Mouse (Mus musculus) thymus, adult 2 months (tissue): Measurements from ENCODE around the gene Prss16. TPM values are rescaled to one million over a fixed set of nuclear protein-coding genes. Genes with fewer than 3 reads are reported as not detected.
"Not testable (repeated sequence)": the region's sequence is repeated elsewhere in the genome, so short reads cannot be mapped to it uniquely, and the experiment has no call there.

Source experiments
- DNase-seq: peaks from one replicate; pipeline ENCODE4 v3.0.0; 2021
- H3K27ac ChIP-seq: fragments of 200-500 bp; 2 replicates; pipeline ENCODE4 v1.5.1; 2012; ENCODE audit warnings: low read length, control low read depth; ENCODE audit not compliant: control insufficient read depth, insufficient read depth
- H3K27me3 ChIP-seq: fragments of 200-500 bp; 2 replicates; pipeline ENCODE4 v1.6.1; 2012; ENCODE audit warnings: mild to moderate bottlenecking, low read length, moderate library complexity, mixed read lengths; ENCODE audit not compliant: control insufficient read depth, insufficient read depth
- H3K36me3 ChIP-seq: fragments of 200-500 bp; 2 replicates; pipeline ENCODE4 v1.6.1; 2012; ENCODE audit warnings: mild to moderate bottlenecking, low read length, moderate library complexity; ENCODE audit not compliant: control insufficient read depth, insufficient read depth
- H3K4me1 ChIP-seq: fragments of 200-500 bp; replicated peaks from 2 replicates; pipeline ENCODE4 v1.6.1; 2012; ENCODE audit warnings: low read length; ENCODE audit not compliant: control insufficient read depth, insufficient read depth
- H3K4me3 ChIP-seq: fragments of 200-500 bp; 2 replicates; pipeline ENCODE4 v1.5.1; 2012; ENCODE audit warnings: mild to moderate bottlenecking, low read length, control low read depth, moderate library complexity; ENCODE audit not compliant: control insufficient read depth, insufficient read depth
- CTCF ChIP-seq: fragments of 200-500 bp; IDR thresholded peaks from 2 replicates; pipeline ENCODE4 v1.5.1; 2012; ENCODE audit warnings: mild to moderate bottlenecking, control low read depth, low read length, moderate library complexity, borderline replicate concordance; ENCODE audit not compliant: control insufficient read depth, poor library complexity, insufficient read depth; ENCODE audit errors: extremely low read depth
- POLR2A ChIP-seq: fragments of 200-500 bp; IDR thresholded peaks from 2 replicates; pipeline ENCODE4 v1.6.1; 2012; ENCODE audit warnings: mild to moderate bottlenecking, low read length, control low read depth, moderate library complexity; ENCODE audit not compliant: control insufficient read depth, poor library complexity, insufficient read depth; ENCODE audit errors: extremely low read depth
- WGBS: fragments of 180-500 bp; shearing (Covaris S2); methylation state at CpG from one replicate; pipeline ENCODE4 v1.1.7; 2018; 5-methylcytosine and 5-hydroxymethylcytosine counted together
- polyA plus RNA-seq: library from polyadenylated mRNA; depleted of rRNA; stranded (reverse); fragments of >200 nt; gene quantifications from 2 replicates; pipeline ENCODE4 v1.2.3, GENCODE M21; 2012

Gene Prss16
- polyA plus RNA-seq, 1 experiment: 1,004 TPM

- Histone ChIP-seq H3K27ac (no peak overlapping the region), H3K36me3 (no peaks in the 10 kb centered on the region), H3K4me3 (no peak overlapping the region), H3K27me3 (no peaks in the 10 kb centered on the region), H3K4me1 (peaks cover 10% of the 10 kb centered on the region)
- TF ChIP-seq CTCF: no peak
- no peak for TF ChIP-seq POLR2A
- DNase-seq: no peak
- WGBS: 34% methylated on average over 2 of the region's 2 CpGs
These were observed 35.8 kb upstream of the Prss16 start for GRCm38 (mm10) chr13:22045311-22045710.

GRCm38 (mm10) chr13:22044432-22045155 is 35.1 kb upstream of the Prss16 start:
- TF ChIP-seq POLR2A (no peak), CTCF (no peak)
- Histone ChIP-seq H3K36me3 (no peaks in the 10 kb centered on the region), H3K27me3 (no peaks in the 10 kb centered on the region), H3K4me1 (peaks cover 7% of the 10 kb centered on the region), H3K4me3 (no peak overlapping the region), H3K27ac (no peak overlapping the region)
- DNase-seq: no peak
- WGBS: 96% methylated on average over 6 of the region's 6 CpGs

GRCm38 (mm10) chr13:22043503-22044431 is 34.2 kb upstream of the Prss16 start:
- peak overlapping the region; percentile 90 for H3K27ac ChIP-seq
- peaks cover 5% of the 10 kb centered on the region for H3K4me1 ChIP-seq
- WGBS: 0% methylated on average over 14 of the region's 14 CpGs
- no peaks in the 10 kb centered on the region for H3K36me3 ChIP-seq
- no peak for TF ChIP-seq CTCF
- TF ChIP-seq POLR2A: peak; percentile 13; the same call in 1 of the 2 replicates
- DNase-seq: no peak
- H3K4me3 ChIP-seq: peak overlapping the region; percentile 58
- no peaks in the 10 kb centered on the region for H3K27me3 ChIP-seq

DNA sequence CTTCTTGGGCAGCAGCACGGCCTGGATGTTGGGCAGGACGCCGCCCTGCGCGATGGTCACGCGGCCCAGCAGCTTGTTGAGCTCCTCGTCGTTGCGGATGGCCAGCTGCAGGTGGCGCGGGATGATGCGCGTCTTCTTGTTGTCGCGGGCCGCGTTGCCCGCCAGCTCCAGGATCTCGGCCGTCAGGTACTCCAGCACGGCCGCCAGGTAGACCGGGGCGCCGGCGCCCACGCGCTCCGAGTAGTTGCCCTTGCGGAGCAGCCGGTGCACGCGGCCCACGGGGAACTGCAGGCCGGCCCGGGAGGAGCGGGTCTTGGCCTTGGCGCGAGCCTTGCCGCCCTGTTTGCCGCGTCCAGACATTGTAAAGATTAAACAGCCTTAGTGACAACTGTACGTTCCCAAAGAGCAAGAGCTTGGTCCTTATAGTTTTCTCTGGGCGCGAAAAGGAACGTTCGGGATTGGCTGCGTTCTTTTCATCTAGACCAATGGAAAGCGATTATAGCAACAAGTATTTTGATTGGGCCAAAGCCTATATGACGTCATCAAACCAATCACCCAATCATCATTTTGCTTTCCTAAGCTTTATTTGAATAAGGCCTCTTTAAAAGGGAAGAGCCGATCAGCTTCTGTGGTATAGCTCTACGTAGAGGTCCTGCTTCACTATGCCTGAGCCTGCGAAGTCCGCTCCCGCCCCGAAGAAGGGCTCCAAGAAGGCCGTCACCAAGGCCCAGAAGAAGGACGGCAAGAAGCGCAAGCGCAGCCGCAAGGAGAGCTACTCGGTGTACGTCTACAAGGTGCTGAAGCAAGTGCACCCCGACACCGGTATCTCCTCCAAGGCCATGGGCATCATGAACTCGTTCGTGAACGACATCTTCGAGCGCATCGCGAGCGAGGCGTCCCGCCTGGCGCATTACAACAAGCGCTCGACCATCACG is 33.3 kb upstream of the Prss16 start, which contains the start of the genes Hist1h2ag and Hist1h2bj:
Hist1h2ag (minus strand) TSS at position 377 of the 935 bp plus-strand sequence.
Hist1h2bj (plus strand) TSS at position 647 of the 935 bp plus-strand sequence.
- peak within 1 kb of the TSS; percentile 58 for H3K4me3 ChIP-seq
- WGBS: under 1% methylated on average over 54 of the region's 80 CpGs
- not testable (repeated sequence) for H3K36me3 ChIP-seq, H3K27me3 ChIP-seq, H3K4me1 ChIP-seq
- peak; percentile 88 for DNase-seq
- peak within 1 kb of the TSS; percentile 90 for H3K27ac ChIP-seq
- TF ChIP-seq POLR2A: peak; percentile 73; the same call in 1 of the 2 replicates

DNA sequence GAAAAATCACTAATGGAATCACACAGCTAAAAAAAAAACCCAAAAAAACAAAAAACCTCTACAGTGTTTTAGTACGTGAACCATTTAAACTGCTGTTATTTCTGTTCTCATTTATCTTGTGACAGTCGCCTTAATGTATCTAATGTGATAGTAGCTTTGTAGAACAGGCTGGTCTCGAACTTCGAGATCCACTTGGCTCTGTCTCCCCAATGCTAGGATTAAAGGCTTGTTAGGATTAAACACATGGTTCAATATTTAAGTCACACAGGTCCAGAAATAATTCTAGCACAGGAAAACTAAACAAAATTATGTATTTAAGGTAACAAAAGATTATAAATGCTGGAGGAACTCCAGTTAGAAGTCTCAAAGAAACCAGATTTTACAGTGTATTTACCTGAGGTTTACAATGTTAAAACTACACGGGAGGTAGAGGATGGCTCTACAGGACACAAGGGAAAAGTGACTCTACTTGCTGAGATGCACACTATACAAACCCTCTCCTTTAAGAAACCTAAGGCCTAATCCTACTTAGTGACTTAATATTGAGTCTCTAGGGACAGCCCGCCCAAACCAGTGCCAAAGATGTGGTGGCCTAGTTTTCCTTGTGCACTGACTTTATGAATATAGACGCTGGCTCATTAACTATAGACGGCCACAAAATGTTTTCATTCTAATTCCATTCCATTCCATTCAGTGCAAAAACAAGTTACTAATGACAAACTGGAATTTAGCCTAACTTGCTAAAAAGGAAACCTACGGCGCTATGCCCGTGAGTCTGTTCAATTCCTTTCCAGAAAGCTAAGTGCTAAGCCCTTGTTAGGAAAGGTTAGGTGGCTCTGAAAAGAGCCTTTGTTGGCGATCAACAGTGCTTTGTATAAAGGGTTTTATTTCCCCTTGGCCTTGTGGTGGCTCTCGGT is 32.4 kb upstream of the Prss16 start:
- whole genome bisulfite sequencing: 8% methylated on average over 13 of the region's 13 CpGs
- H3K27ac ChIP-seq: peak overlapping the region; percentile 89
- TF ChIP-seq POLR2A (no peak), CTCF (no peak)
- no peak for DNase-seq
- H3K4me1 ChIP-seq: peaks cover 5% of the 10 kb centered on the region
- no peaks in the 10 kb centered on the region for H3K36me3 ChIP-seq
- peak overlapping the region; percentile 47 for H3K4me3 ChIP-seq
- H3K27me3 ChIP-seq: no peaks in the 10 kb centered on the region
